Mouse (Mus musculus): Measurements from ENCODE around the gene Gm20388. TPM values are rescaled to one million over a fixed set of nuclear protein-coding genes. Genes with fewer than 3 reads are reported as not detected.

The Gm20388 gene
- polyA plus RNA-seq, 1 experiment from 2014 or later, result not detected

DNA sequence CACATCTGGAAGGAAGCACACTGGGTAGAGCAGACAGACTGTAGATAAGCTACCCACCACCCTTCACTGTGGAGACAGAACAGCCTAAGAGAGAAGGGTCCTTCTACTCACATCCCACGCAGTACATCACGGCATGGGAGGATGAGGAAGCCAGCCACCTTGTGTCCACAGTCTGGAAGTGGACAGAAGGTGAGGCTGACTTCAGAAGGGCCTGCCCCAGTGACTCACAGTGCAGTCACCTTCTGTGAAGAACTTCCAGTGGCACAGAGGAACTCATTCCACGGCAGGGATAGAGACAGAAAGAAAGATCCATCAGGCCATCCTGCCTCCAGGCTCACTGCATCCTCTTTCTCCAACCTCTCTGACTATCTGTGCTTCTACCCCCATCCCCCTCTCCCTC is 4429.1 kb downstream of the Gm20388 start:
- Histone ChIP-seq H3K9me3 (ENCODE audit: control insufficient read depth, low read length) (no peaks in the 10 kb centered on the region), H3K27ac (ENCODE audit: low read depth, low read length) (no peak overlapping the region), H3K27me3 (ENCODE audit: control insufficient read depth, insufficient read depth, low read length) (no peaks in the 10 kb centered on the region), H3K36me3 (ENCODE audit: control insufficient read depth, insufficient read depth, low read length) (peaks cover 13% of the 10 kb centered on the region), H3K4me3 (ENCODE audit: low read depth, low read length) (no peak overlapping the region), H3K4me1 (ENCODE audit: control insufficient read depth, insufficient read depth, low read length) (no peaks in the 10 kb centered on the region; the same call in 1 of the 2 replicates), H3K9ac (ENCODE audit: low read length) (no peak overlapping the region), H3K4me2 (no peak overlapping the region)
- peak; percentile 56 for DNase-seq (ENCODE audit: low spot score, missing footprints)
- WGBS, result 84% methylated on average over 3 of the region's 3 CpGs
- no peak for ATAC-seq (ENCODE audit: low FRiP score)

- H3K9ac ChIP-seq (ENCODE audit: low read length), result no peak overlapping the region
- H3K9me3 ChIP-seq (ENCODE audit: control insufficient read depth, low read length), result no peaks in the 10 kb centered on the region
- no peaks in the 10 kb centered on the region; the same call in 1 of the 2 replicates for H3K4me1 ChIP-seq (ENCODE audit: control insufficient read depth, insufficient read depth, low read length)
- DNase-seq (ENCODE audit: low spot score, missing footprints) (peak; percentile 83), ATAC-seq (ENCODE audit: low FRiP score) (no peak)
- no peak overlapping the region for H3K27ac ChIP-seq (ENCODE audit: low read depth, low read length)
- no peak overlapping the region for H3K4me2 ChIP-seq
- WGBS, result 68% methylated on average over 17 of the region's 17 CpGs
- H3K4me3 ChIP-seq (ENCODE audit: low read depth, low read length), result no peak overlapping the region
- H3K27me3 ChIP-seq (ENCODE audit: control insufficient read depth, insufficient read depth, low read length), result no peaks in the 10 kb centered on the region
- H3K36me3 ChIP-seq (ENCODE audit: control insufficient read depth, insufficient read depth, low read length), result peaks cover 13% of the 10 kb centered on the region
Observed at GRCm38 (mm10) chr8:124340360-124341068, 4429.9 kb downstream of the Gm20388 start.

DNA sequence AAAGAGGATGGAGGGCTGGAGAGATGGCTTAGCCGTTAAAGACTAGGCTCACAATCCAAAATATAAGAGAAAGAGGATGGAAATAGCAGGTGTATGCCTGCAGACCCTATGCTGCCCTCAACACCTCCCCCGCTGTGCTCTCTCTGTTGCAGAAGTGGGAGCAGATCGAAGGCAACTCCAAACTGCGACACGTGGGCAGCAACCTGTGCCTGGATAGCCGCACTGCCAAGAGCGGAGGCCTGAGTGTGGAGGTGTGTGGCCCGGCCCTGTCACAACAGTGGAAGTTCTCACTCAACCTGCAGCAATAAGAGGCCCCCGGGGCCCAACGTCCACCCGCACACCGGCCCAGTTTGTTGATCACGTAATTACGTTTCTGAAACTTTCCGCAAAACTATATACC is 4432.5 kb downstream of the Gm20388 start:
- H3K9ac ChIP-seq (ENCODE audit: low read length), result no peak overlapping the region
- H3K4me1 ChIP-seq (ENCODE audit: control insufficient read depth, insufficient read depth, low read length), result no peaks in the 10 kb centered on the region; the same call in 1 of the 2 replicates
- H3K9me3 ChIP-seq (ENCODE audit: control insufficient read depth, low read length), result no peaks in the 10 kb centered on the region
- DNase-seq (ENCODE audit: low spot score, missing footprints), result no peak
- H3K27me3 ChIP-seq (ENCODE audit: control insufficient read depth, insufficient read depth, low read length), result no peaks in the 10 kb centered on the region
- peaks cover 12% of the 10 kb centered on the region for H3K36me3 ChIP-seq (ENCODE audit: control insufficient read depth, insufficient read depth, low read length)
- 93% methylated on average over 15 of the region's 15 CpGs for WGBS
- ATAC-seq (ENCODE audit: low FRiP score), result no peak
- no peak overlapping the region for H3K4me2 ChIP-seq
- no peak overlapping the region for H3K4me3 ChIP-seq (ENCODE audit: low read depth, low read length)
- no peak overlapping the region for H3K27ac ChIP-seq (ENCODE audit: low read depth, low read length)

DNA sequence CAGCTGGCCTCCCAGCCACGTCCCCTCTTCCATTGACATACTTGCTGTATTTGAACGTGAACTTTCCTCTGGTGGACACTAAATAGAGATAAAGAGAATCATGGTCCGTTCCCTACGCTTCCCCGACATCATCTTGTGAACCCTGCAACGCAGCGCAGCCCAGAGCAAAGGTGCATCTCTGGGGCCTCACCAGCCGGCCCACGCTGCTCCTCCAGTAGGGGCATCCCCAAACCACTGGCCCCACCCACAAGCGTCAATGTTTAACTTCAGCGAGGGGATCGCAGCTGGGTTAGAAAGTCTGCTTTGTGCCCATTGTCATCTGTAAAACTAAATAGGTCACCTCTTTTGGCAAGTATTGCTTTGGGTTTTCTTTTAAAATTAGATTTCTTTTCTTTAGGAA is 4433.4 kb downstream of the Gm20388 start:
- Histone ChIP-seq H3K9ac (ENCODE audit: low read length) (no peak overlapping the region), H3K36me3 (ENCODE audit: control insufficient read depth, insufficient read depth, low read length) (peaks cover 9% of the 10 kb centered on the region; the same call in 1 of the 2 replicates), H3K4me1 (ENCODE audit: control insufficient read depth, insufficient read depth, low read length) (no peaks in the 10 kb centered on the region; the same call in 1 of the 2 replicates), H3K4me3 (ENCODE audit: low read depth, low read length) (no peak overlapping the region), H3K27me3 (ENCODE audit: control insufficient read depth, insufficient read depth, low read length) (no peaks in the 10 kb centered on the region), H3K9me3 (ENCODE audit: control insufficient read depth, low read length) (no peaks in the 10 kb centered on the region), H3K4me2 (no peak overlapping the region), H3K27ac (ENCODE audit: low read depth, low read length) (no peak overlapping the region)
- DNase-seq (ENCODE audit: low spot score, missing footprints) (no peak), ATAC-seq (ENCODE audit: low FRiP score) (no peak)
- WGBS, result 94% methylated on average over 12 of the region's 12 CpGs

GRCm38 (mm10) chr8:124345098-124345497 is 4434.5 kb downstream of the Gm20388 start:
- Histone ChIP-seq H3K4me1 (ENCODE audit: control insufficient read depth, insufficient read depth, low read length) (no peaks in the 10 kb centered on the region; the same call in 1 of the 2 replicates), H3K9ac (ENCODE audit: low read length) (no peak overlapping the region), H3K4me2 (no peak overlapping the region), H3K27me3 (ENCODE audit: control insufficient read depth, insufficient read depth, low read length) (no peaks in the 10 kb centered on the region), H3K27ac (ENCODE audit: low read depth, low read length) (no peak overlapping the region), H3K4me3 (ENCODE audit: low read depth, low read length) (no peak overlapping the region), H3K36me3 (ENCODE audit: control insufficient read depth, insufficient read depth, low read length) (peaks cover 9% of the 10 kb centered on the region; the same call in 1 of the 2 replicates), H3K9me3 (ENCODE audit: control insufficient read depth, low read length) (no peaks in the 10 kb centered on the region)
- DNase-seq (ENCODE audit: low spot score, missing footprints), result peak; percentile 28
- ATAC-seq (ENCODE audit: low FRiP score), result no peak
- 89% methylated on average over 10 of the region's 10 CpGs for WGBS

DNA sequence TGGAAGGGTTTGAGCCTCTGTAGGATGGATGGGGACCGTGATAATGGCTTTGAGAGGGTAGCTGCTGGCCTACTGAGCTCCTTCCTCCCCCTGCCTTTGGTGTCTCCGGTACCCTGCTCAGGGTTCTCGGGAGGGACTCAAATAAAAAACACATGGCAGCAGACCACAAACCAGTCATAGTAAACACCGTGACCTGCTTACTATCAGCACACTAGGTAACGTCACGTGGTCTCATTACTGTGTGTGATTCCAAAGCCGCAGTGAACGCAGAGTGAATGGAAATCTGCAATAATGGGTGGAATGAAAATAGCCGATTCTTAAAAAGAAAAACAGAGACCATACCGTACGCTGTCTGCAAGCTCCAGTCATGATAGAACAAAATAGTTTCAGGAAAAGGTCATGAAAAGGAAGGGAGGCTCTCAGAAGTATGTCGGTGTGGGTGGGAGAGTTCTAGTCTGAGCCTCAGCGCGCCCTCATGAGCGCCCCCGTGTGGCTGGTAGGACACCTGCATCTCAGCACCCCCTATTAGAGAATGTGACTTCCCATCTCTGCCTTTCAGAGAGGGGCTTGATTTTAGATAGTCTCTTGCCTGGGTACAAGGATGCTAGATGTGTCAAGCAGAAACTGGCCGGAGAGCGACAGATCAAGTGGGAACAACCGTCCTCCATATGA is 4436.3 kb downstream of the Gm20388 start:
- H3K27me3 ChIP-seq (ENCODE audit: control insufficient read depth, insufficient read depth, low read length), result no peaks in the 10 kb centered on the region
- ATAC-seq (ENCODE audit: low FRiP score), result peak; percentile 62
- H3K4me3 ChIP-seq (ENCODE audit: low read depth, low read length), result no peak overlapping the region
- no peak overlapping the region for H3K27ac ChIP-seq (ENCODE audit: low read depth, low read length)
- WGBS, result 49% methylated on average over 19 of the region's 19 CpGs
- no peak overlapping the region for H3K4me2 ChIP-seq
- H3K36me3 ChIP-seq (ENCODE audit: control insufficient read depth, insufficient read depth, low read length), result peaks cover 9% of the 10 kb centered on the region; the same call in 1 of the 2 replicates
- H3K9ac ChIP-seq (ENCODE audit: low read length), result no peak overlapping the region
- peak; percentile 96 for DNase-seq (ENCODE audit: low spot score, missing footprints)
- H3K4me1 ChIP-seq (ENCODE audit: control insufficient read depth, insufficient read depth, low read length), result no peaks in the 10 kb centered on the region
- no peaks in the 10 kb centered on the region for H3K9me3 ChIP-seq (ENCODE audit: control insufficient read depth, low read length)

DNA sequence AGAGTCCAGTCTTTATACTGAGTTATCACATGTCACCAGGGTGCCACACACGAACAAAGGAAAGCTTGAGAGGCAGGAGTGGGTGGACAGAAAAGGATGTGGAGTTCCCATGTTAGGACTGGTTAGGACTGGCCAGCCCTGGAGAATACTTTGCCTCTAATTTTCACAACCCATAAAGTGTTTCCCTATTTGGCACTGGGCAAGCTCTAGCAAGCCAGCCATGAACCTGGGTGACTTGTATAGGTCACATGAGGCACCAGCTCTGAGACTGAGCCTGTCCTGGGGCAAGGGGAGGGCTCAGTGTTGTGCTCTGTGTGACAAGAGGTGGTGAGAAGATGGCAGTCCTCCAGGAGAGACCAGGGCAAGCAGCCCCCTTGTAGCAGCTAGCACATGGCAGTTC is 4437.4 kb downstream of the Gm20388 start:
- H3K27ac ChIP-seq (ENCODE audit: low read depth, low read length), result no peak overlapping the region
- H3K27me3 ChIP-seq (ENCODE audit: control insufficient read depth, insufficient read depth, low read length), result no peaks in the 10 kb centered on the region
- no peaks in the 10 kb centered on the region for H3K9me3 ChIP-seq (ENCODE audit: control insufficient read depth, low read length)
- H3K4me1 ChIP-seq (ENCODE audit: control insufficient read depth, insufficient read depth, low read length), result no peaks in the 10 kb centered on the region
- H3K4me3 ChIP-seq (ENCODE audit: low read depth, low read length), result no peak overlapping the region
- ATAC-seq (ENCODE audit: low FRiP score), result no peak
- peaks cover 8% of the 10 kb centered on the region; the same call in 1 of the 2 replicates for H3K36me3 ChIP-seq (ENCODE audit: control insufficient read depth, insufficient read depth, low read length)
- H3K4me2 ChIP-seq, result no peak overlapping the region
- H3K9ac ChIP-seq (ENCODE audit: low read length), result no peak overlapping the region
- 67% methylated on average over 1 of the region's 1 CpGs for WGBS
- DNase-seq (ENCODE audit: low spot score, missing footprints), result no peak

DNA sequence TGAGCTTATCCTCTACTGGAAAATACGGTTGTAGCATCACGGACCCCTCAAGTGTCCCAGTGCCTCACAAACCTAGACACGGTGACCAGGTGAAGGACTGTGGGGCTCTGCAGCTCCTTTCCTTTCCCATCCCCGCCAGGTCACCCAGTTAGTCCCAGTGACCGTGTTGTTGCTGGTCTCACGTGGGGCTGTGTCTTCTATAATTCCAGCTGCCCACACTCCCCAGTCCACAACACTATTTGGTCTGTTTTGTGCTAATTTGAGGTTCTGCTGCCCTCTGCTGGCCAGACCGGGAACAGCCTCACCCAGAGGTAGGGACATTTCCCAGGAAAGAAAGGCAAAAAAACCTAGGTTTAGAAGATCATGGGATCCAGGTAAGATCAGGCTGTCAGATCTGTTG is 4439.0 kb downstream of the Gm20388 start:
- Histone ChIP-seq H3K4me1 (ENCODE audit: control insufficient read depth, insufficient read depth, low read length) (no peaks in the 10 kb centered on the region), H3K9me3 (ENCODE audit: control insufficient read depth, low read length) (no peaks in the 10 kb centered on the region), H3K27ac (ENCODE audit: low read depth, low read length) (no peak overlapping the region), H3K4me3 (ENCODE audit: low read depth, low read length) (no peak overlapping the region), H3K36me3 (ENCODE audit: control insufficient read depth, insufficient read depth, low read length) (0 out of 2 replicates have a peak, but pooled peaks cover 4% of the 10 kb centered on the region), H3K9ac (ENCODE audit: low read length) (no peak overlapping the region), H3K27me3 (ENCODE audit: control insufficient read depth, insufficient read depth, low read length) (no peaks in the 10 kb centered on the region), H3K4me2 (no peak overlapping the region)
- 39% methylated on average over 7 of the region's 7 CpGs for WGBS
- peak; percentile 99 for DNase-seq (ENCODE audit: low spot score, missing footprints)
- peak; percentile 49; the same call in 1 of the 2 replicates for ATAC-seq (ENCODE audit: low FRiP score)

DNA sequence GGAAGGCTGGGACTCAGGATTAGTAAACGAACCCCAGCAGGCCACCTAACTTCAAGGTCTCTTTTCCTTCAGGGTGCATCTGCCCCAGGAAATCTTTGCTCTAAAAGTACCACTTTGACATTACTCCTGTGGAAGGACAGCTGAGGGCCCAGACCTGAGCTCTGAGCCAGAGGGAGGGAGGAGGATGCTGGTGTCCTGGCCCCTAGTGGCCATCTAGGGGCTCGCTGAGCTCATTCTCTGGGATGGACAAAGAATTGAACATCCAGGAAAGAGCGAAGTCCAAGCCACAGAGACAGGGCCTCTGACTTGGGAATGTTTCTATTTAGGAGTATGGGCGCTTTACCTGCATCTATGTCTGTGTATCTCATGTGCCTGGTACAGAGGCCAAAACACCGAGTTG is 4441.0 kb downstream of the Gm20388 start:
- H3K4me3 ChIP-seq (ENCODE audit: low read depth, low read length), result no peak overlapping the region
- H3K9me3 ChIP-seq (ENCODE audit: control insufficient read depth, low read length), result no peaks in the 10 kb centered on the region
- ATAC-seq (ENCODE audit: low FRiP score), result no peak

More for the DNA sequence above, 4441.0 kb downstream of the Gm20388 start:
- Histone ChIP-seq H3K4me1 (ENCODE audit: control insufficient read depth, insufficient read depth, low read length) (no peaks in the 10 kb centered on the region), H3K27me3 (ENCODE audit: control insufficient read depth, insufficient read depth, low read length) (no peaks in the 10 kb centered on the region), H3K9ac (ENCODE audit: low read length) (no peak overlapping the region), H3K4me2 (no peak overlapping the region), H3K27ac (ENCODE audit: low read depth, low read length) (no peak overlapping the region), H3K36me3 (ENCODE audit: control insufficient read depth, insufficient read depth, low read length) (no peaks in the 10 kb centered on the region)
- no peak for DNase-seq (ENCODE audit: low spot score, missing footprints)
- 66% methylated on average over 5 of the region's 5 CpGs for WGBS

Data from midbrain, embryonic 11.5 days (tissue).